In genomic region chr3:89613526-89614523, GRCm38 (mm10) we compare ENCODE assay signal across 8 mouse cellular contexts.
DNase-seq lines count a peak whose midpoint lies in the region; ATAC-seq lines count a peak whose summit lies in the region.
"Had no signal": no experiment of that assay in that cellular context is flagged by ENCODE, and none has a peak within 500 bp of the region (broad histone marks: within the 10 kb centered on the region; RNA-seq: fewer than 3 reads in every experiment).

No protein-coding gene starts in this region.

- WGBS in embryonic facial prominence, embryonic 12.5 days, result 53% methylated on average over 18 of the region's 18 CpGs
- WGBS in heart, embryonic 11.5 days (ENCODE audit: insufficient replicate concordance), result 41% methylated on average over 18 of the region's 18 CpGs
- 24% methylated on average over 18 of the region's 18 CpGs for WGBS in neural tube, embryonic 15.5 days

- peak; percentile 64; the same call in 1 of the 2 replicates for ATAC-seq in embryonic facial prominence, embryonic 12.5 days (ENCODE audit: insufficient number of reproducible peaks, insufficient read depth, low FRiP score, low TSS enrichment)
- ATAC-seq in heart, embryonic 11.5 days (replicated peaks; ENCODE audit: insufficient number of reproducible peaks, low FRiP score, low TSS enrichment), result peak; percentile 85
- peak; percentile 87 for ATAC-seq in neural tube, embryonic 15.5 days (ENCODE audit: low FRiP score)

- H3K27ac ChIP-seq in embryonic facial prominence, embryonic 12.5 days, result peak overlapping the region; percentile 59
- peak overlapping the region; percentile 10; the same call in 1 of the 2 replicates for H3K27ac ChIP-seq in heart, embryonic 11.5 days (ENCODE audit: low read depth, low read length)
- peak overlapping the region; percentile 78 for H3K27ac ChIP-seq in neural tube, embryonic 15.5 days (replicated peaks)

- intact Hi-C loops in left cerebral cortex, postnatal 36 days (cut with DNase I), result no loop called here

- H3K4me3 ChIP-seq in embryonic facial prominence, embryonic 12.5 days, result no peak overlapping the region
- no peak overlapping the region for H3K4me3 ChIP-seq in heart, embryonic 11.5 days (ENCODE audit: low read depth, low read length)
- H3K4me3 ChIP-seq in neural tube, embryonic 15.5 days (replicated peaks), result no peak overlapping the region
- H3K4me3 ChIP-seq: myocyte had no signal

- no peak overlapping the region for H3K4me2 ChIP-seq in embryonic facial prominence, embryonic 12.5 days (replicated peaks)
- H3K4me2 ChIP-seq in heart, embryonic 11.5 days, result peak overlapping the region; percentile 16
- peak overlapping the region; percentile 15; the same call in 1 of the 2 replicates for H3K4me2 ChIP-seq in neural tube, embryonic 15.5 days

- no peak overlapping the region for H3K9ac ChIP-seq in embryonic facial prominence, embryonic 12.5 days
- no peak overlapping the region for H3K9ac ChIP-seq in heart, embryonic 11.5 days (ENCODE audit: low read depth, low read length)
- H3K9ac ChIP-seq in neural tube, embryonic 15.5 days (replicated peaks), result no peak overlapping the region

- peak; percentile 61 to 67 for DNase-seq in adrenal gland, postnatal 4 days (ENCODE audit: low spot score in 2 of 2)
- peak; percentile 67 for DNase-seq in kidney, adult 9 months
- DNase-seq in left cerebral cortex, postnatal 36 days (ENCODE audit: low spot score in 2 of 2), result peak; percentile 64 to 72
- DNase-seq in thymus, adult 18-20 months, result no peak

- no peaks in the 10 kb centered on the region for H3K27me3 ChIP-seq in embryonic facial prominence, embryonic 12.5 days
- H3K27me3 ChIP-seq in heart, embryonic 11.5 days (ENCODE audit: control insufficient read depth, insufficient read depth, low read length), result no peaks in the 10 kb centered on the region
- no peaks in the 10 kb centered on the region for H3K27me3 ChIP-seq in neural tube, embryonic 15.5 days (replicated peaks)

- H3K4me1 ChIP-seq in embryonic facial prominence, embryonic 12.5 days, result peaks cover 11% of the 10 kb centered on the region
- H3K4me1 ChIP-seq in heart, embryonic 11.5 days (ENCODE audit: control insufficient read depth, insufficient read depth, low read length), result peaks cover 12% of the 10 kb centered on the region
- peaks cover 27% of the 10 kb centered on the region for H3K4me1 ChIP-seq in neural tube, embryonic 15.5 days

- no peaks in the 10 kb centered on the region for H3K36me3 ChIP-seq in embryonic facial prominence, embryonic 12.5 days
- no peaks in the 10 kb centered on the region for H3K36me3 ChIP-seq in heart, embryonic 11.5 days (ENCODE audit: control insufficient read depth, insufficient read depth, low read length)
- no peaks in the 10 kb centered on the region for H3K36me3 ChIP-seq in neural tube, embryonic 15.5 days

- no peaks in the 10 kb centered on the region for H3K9me3 ChIP-seq in embryonic facial prominence, embryonic 12.5 days
- H3K9me3 ChIP-seq in heart, embryonic 11.5 days (replicated peaks; ENCODE audit: control insufficient read depth, low read length), result no peaks in the 10 kb centered on the region
- no peaks in the 10 kb centered on the region for H3K9me3 ChIP-seq in neural tube, embryonic 15.5 days (replicated peaks)

Comparison
In these comparisons a context has a peak if more than half of its experiments do, and no peak if none do; other contexts are left out.
1. DNase-seq: peak in adrenal gland, postnatal 4 days (2 of 2), kidney, adult 9 months (single experiment) and left cerebral cortex, postnatal 36 days (2 of 2); none in thymus, adult 18-20 months (0 of 2).
2. H3K27ac ChIP-seq: peak in every context shown above with its lines; median percentile 78 in neural tube, embryonic 15.5 days; 59 in embryonic facial prominence, embryonic 12.5 days; 10 in heart, embryonic 11.5 days.
3. Peak in every context shown above with its lines, with median percentiles within 50 percentile points of each other: ATAC-seq.